Mouse (Mus musculus) spleen, adult 2 months (tissue): ENCODE measurements at regions not wholly inside any gene's neighbourhood (a gene's known extent, or its start where the extent isn't known, plus 50 kb on each side); places are given as distances from the start of the nearest gene placed in this dataset.

ENCODE experiments used
- DNase-seq, 2 experiments: peaks; one replicate each; pipeline versions ENCODE4 v3.0.0 to v3.0.0-alpha.2; 2012 to 2021; ENCODE audit warnings: low spot score in 2 of 2, low read depth in 1 of 2
- H3K27ac ChIP-seq: fragments of 200-500 bp; 2 replicates; pipeline ENCODE4 v1.5.1; 2012; ENCODE audit warnings: low read length, inconsistent platforms; ENCODE audit not compliant: insufficient read depth
- H3K27me3 ChIP-seq: fragments of 200-500 bp; 2 replicates; pipeline ENCODE4 v1.6.1; 2012; ENCODE audit warnings: mild to moderate bottlenecking, moderate library complexity, low read length, inconsistent platforms; ENCODE audit not compliant: control insufficient read depth, insufficient read depth
- H3K36me3 ChIP-seq: fragments of 200-500 bp; 2 replicates; pipeline ENCODE4 v1.6.1; 2012; ENCODE audit warnings: mild to moderate bottlenecking, low read length, inconsistent platforms; ENCODE audit not compliant: control insufficient read depth, insufficient read depth
- H3K4me1 ChIP-seq: fragments of 200-500 bp; 2 replicates; pipeline ENCODE4 v1.6.1; 2011; ENCODE audit warnings: inconsistent platforms; ENCODE audit not compliant: control insufficient read depth, insufficient read depth, insufficient read length
- H3K4me3 ChIP-seq: fragments of 200-500 bp; 2 replicates; pipeline ENCODE4 v1.5.1; 2011; ENCODE audit warnings: mild to moderate bottlenecking, inconsistent platforms; ENCODE audit not compliant: insufficient read depth, insufficient read length; ENCODE audit errors: extremely low read depth
- CTCF ChIP-seq: fragments of 200-500 bp; IDR thresholded peaks from 2 replicates; pipeline ENCODE4 v1.5.1; 2011; ENCODE audit warnings: mild to moderate bottlenecking, inconsistent platforms; ENCODE audit not compliant: insufficient read depth, insufficient read length, insufficient replicate concordance; ENCODE audit errors: extremely low read depth
- POLR2A ChIP-seq: fragments of 200-500 bp; IDR thresholded peaks from 2 replicates; pipeline ENCODE4 v1.6.1; 2011; ENCODE audit warnings: low read depth, low read length, inconsistent platforms
- WGBS: fragments of 180-500 bp; shearing (Covaris S2); methylation state at CpG from one replicate; pipeline ENCODE4 v1.1.7; 2018; 5-methylcytosine and 5-hydroxymethylcytosine counted together

GRCm38 (mm10) chr13:6137170-6137569, 275.9 kb downstream of the Klf6 start:
- WGBS: 83% methylated on average over 4 of the region's 4 CpGs
- Histone ChIP-seq H3K36me3 (no peaks in the 10 kb centered on the region), H3K4me1 (no peaks in the 10 kb centered on the region), H3K27ac (no peak overlapping the region), H3K27me3 (no peaks in the 10 kb centered on the region), H3K4me3 (no peak overlapping the region)
- TF ChIP-seq CTCF (no peak), POLR2A (no peak)
- no peak for DNase-seq

DNA sequence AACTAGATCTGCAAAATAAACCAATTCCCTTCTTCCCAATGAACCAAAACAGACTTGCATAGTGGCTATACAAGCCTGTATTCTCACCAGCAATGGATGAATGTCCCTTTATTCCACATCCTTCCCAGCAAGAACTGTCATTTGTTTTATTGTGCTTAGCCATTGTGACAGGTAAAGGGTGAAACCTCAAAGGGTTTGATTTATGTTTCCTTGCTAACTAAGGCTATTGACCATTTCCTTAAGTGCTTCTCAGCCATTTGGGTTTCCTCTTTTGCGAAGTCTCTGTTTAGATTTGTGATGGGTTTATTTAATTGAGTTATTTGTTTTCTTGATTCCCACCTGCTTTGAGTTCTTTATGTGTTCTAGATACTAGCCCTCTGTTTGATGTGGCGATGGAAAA, 281.5 kb downstream of the Klf6 start:
- no peak for DNase-seq
- TF ChIP-seq CTCF: no peak
- Histone ChIP-seq H3K4me3 (no peak overlapping the region), H3K4me1 (no peaks in the 10 kb centered on the region), H3K36me3 (no peaks in the 10 kb centered on the region), H3K27me3 (no peaks in the 10 kb centered on the region), H3K27ac (no peak overlapping the region)
- 54% methylated on average over 2 of the region's 2 CpGs for WGBS

DNA sequence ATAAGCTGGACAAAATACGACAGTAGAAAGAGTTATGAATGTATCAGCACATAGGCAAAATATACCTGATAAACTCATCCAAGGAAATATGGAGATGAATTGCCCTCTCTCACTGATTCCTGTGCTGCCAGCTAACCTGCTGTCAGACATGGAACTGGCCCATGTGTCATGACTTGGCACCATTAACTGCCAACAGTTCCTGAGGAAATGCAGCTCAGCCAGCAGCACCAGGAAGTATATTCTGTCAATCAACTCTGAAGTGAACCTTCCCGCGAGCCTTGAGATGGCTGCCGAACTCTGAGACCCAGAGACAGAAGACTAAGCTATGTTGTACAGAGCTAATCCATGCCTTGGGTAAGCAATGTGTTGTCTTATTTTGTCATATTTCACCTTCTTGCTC, 292.4 kb downstream of the Klf6 start:
- H3K27me3 ChIP-seq: no peaks in the 10 kb centered on the region
- no peak overlapping the region for H3K27ac ChIP-seq
- DNase-seq: no peak
- no peak overlapping the region for H3K4me3 ChIP-seq
- TF ChIP-seq CTCF: no peak
- no peak for TF ChIP-seq POLR2A
- no peaks in the 10 kb centered on the region for H3K4me1 ChIP-seq
- no peaks in the 10 kb centered on the region for H3K36me3 ChIP-seq
- 53% methylated on average over 4 of the region's 4 CpGs for WGBS

DNA sequence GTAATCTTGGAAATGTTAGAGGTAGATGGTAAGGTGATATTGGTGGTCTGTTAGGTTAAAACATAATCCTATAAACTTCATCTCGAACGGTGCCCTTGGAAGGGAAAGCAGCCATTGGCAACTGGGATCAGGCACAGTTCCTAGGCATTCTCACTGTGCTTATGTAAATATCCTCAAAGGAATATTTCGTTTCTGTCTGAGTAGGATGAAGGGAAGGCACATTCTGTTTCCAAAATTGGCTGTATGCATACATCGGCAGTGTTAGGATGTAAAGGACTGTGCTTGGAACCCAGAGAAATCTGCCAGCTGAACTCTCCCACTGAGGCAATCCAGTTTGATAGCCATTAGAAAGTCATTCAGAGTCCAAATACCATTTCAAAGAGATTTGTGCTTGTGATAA, 294.9 kb downstream of the Klf6 start:
- Histone ChIP-seq H3K4me3 (no peak overlapping the region), H3K27ac (no peak overlapping the region), H3K36me3 (no peaks in the 10 kb centered on the region), H3K27me3 (no peaks in the 10 kb centered on the region), H3K4me1 (no peaks in the 10 kb centered on the region)
- WGBS: 91% methylated on average over 4 of the region's 4 CpGs
- TF ChIP-seq CTCF (no peak), POLR2A (no peak)
- DNase-seq: no peak

GRCm38 (mm10) chr13:6157029-6157428, 295.7 kb downstream of the Klf6 start:
- WGBS: 91% methylated on average over 3 of the region's 3 CpGs
- Histone ChIP-seq H3K27ac (no peak overlapping the region), H3K27me3 (no peaks in the 10 kb centered on the region), H3K4me1 (no peaks in the 10 kb centered on the region), H3K4me3 (no peak overlapping the region), H3K36me3 (no peaks in the 10 kb centered on the region)
- TF ChIP-seq CTCF (no peak), POLR2A (no peak)
- DNase-seq: no peak

GRCm38 (mm10) chr13:6157946-6158345, 296.7 kb downstream of the Klf6 start:
- DNase-seq: no peak
- no peak for TF ChIP-seq POLR2A
- TF ChIP-seq CTCF: no peak
- Histone ChIP-seq H3K27ac (no peak overlapping the region), H3K4me3 (no peak overlapping the region), H3K4me1 (no peaks in the 10 kb centered on the region), H3K27me3 (no peaks in the 10 kb centered on the region), H3K36me3 (no peaks in the 10 kb centered on the region)
- 89% methylated on average over 4 of the region's 4 CpGs for WGBS

DNA sequence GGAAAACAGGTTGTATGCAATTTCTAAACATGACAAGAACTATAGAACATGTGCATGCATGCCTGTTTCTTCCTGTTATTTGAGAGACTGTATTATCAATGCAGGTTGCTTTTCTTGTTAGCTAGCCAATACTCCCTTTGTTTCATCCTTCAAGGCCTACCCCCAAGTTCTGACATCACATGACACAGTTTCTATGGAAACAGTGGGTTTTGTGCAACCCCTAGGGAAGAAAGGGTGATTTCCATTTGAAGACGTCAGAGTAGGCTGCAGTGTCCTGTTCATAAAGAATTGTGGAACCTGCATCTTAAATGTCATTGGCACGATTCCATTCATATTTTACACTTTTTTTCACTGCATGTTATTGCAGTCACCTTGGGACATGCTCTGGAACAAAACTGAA, 298.1 kb downstream of the Klf6 start:
- no peaks in the 10 kb centered on the region for H3K36me3 ChIP-seq
- TF ChIP-seq CTCF (no peak), POLR2A (no peak)
- H3K4me3 ChIP-seq: no peak overlapping the region
- 46% methylated on average over 2 of the region's 2 CpGs for WGBS
- no peaks in the 10 kb centered on the region for H3K4me1 ChIP-seq
- no peaks in the 10 kb centered on the region for H3K27me3 ChIP-seq
- DNase-seq: no peak
- no peak overlapping the region for H3K27ac ChIP-seq

DNA sequence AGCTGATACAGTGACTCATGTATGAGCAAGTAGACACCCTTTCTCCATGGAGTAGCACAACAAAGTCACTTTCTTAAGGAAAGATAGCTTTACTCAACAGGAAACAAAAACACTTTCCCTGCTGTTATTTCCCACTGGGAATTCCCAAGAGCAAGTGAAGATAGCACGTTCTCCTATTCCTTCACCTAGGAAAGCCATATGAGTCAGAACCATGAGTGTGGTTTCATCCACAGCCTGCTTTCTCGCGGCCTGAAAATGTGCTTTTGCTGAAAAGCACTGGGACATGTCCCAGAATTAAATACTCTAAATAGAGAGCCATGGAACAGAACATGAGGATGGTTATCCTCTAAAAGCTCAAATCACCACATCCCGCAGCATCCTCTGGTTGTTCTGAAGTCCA, 304.6 kb downstream of the Klf6 start:
- WGBS: 91% methylated on average over 4 of the region's 4 CpGs
- Histone ChIP-seq H3K36me3 (no peaks in the 10 kb centered on the region), H3K4me3 (no peak overlapping the region), H3K27ac (no peak overlapping the region), H3K27me3 (no peaks in the 10 kb centered on the region), H3K4me1 (no peaks in the 10 kb centered on the region)
- TF ChIP-seq CTCF: no peak
- no peak for TF ChIP-seq POLR2A
- no peak for DNase-seq
